Mouse (Mus musculus) E14TG2a.4 (cell line): ENCODE data around the gene Gab2.

Experiments used
- H3K27me3 ChIP-seq: 2 replicates; pipeline ENCODE4 v1.6.1; 2014; ENCODE audit warnings: low read length, control low read depth; ENCODE audit not compliant: insufficient read depth
- H3K36me3 ChIP-seq: 2 replicates; pipeline ENCODE4 v1.6.1; 2014; ENCODE audit warnings: low read length, control low read depth; ENCODE audit not compliant: insufficient read depth
- H3K4me1 ChIP-seq: replicated peaks from 2 replicates; pipeline ENCODE4 v1.6.1; 2014; ENCODE audit warnings: low read depth, low read length, control low read depth
- H3K4me3 ChIP-seq: replicated peaks from 2 replicates; pipeline ENCODE4 v1.5.1; 2014; ENCODE audit warnings: mild to moderate bottlenecking, low read length
- H3K9me3 ChIP-seq: 2 replicates; pipeline ENCODE4 v1.6.1; 2014; ENCODE audit warnings: low read length, control low read depth
- CTCF ChIP-seq: conservative IDR thresholded peaks from 2 replicates; pipeline ENCODE4 v1.5.1; 2014; ENCODE audit warnings: low read length
- NANOG ChIP-seq: IDR thresholded peaks from 2 replicates; pipeline ENCODE4 v1.6.1; 2014; ENCODE audit warnings: borderline replicate concordance, low read length, mixed read lengths
- POU5F1 ChIP-seq: IDR thresholded peaks from 2 replicates; pipeline ENCODE4 v1.6.1; 2014; ENCODE audit warnings: low read length, borderline replicate concordance

The Gab2 gene

DNA sequence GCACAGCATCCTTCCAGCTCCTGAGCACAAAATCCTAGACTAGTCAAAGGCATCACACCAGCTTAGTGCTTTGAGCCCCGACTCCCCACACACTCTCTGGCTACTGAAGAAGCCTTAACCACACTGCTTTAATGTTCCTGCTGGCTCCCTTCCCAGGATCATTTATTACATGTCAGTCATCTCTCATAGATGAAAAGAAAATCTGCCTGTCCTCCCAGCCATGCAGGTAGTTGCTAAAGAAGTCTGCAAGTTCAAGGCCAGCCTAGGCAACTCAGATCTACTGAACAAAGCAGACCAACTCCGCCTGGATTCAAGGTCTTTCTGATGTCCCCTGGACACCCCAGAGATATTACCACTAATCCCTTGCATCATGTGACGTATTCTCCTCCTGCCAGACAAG, 236.3 kb downstream of the Gab2 start:
- Histone ChIP-seq H3K9me3 (no peaks in the 10 kb centered on the region), H3K4me3 (no peak overlapping the region), H3K36me3 (peaks cover 53% of the 10 kb centered on the region), H3K27me3 (peaks cover 3% of the 10 kb centered on the region; the same call in 1 of the 2 replicates), H3K4me1 (peaks cover 12% of the 10 kb centered on the region)
- no peak for TF ChIP-seq CTCF
- TF ChIP-seq NANOG, result no peak
- TF ChIP-seq POU5F1, result no peak

DNA sequence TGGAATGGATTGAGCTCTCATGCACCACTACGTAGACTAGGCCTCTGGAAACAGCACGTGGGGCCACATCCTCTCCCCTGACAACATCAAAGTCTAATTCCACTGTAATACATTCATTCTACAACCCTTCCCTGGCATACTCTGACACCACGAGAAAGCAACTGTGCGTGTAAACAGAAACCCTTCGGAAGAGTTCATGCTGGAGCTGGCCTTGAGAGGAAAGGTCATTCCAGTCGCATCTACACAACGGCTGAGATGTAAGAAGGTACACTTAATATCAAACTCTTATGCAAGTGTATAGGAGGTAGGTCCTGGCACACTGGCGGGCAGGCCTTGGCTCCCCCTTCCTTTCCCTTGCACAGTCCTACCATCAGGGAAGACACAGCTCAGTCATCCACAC, 243.0 kb downstream of the Gab2 start:
- Histone ChIP-seq H3K4me3 (no peak overlapping the region), H3K4me1 (peaks cover 29% of the 10 kb centered on the region), H3K27me3 (peaks cover 41% of the 10 kb centered on the region), H3K9me3 (no peaks in the 10 kb centered on the region), H3K36me3 (peaks cover 21% of the 10 kb centered on the region)
- TF ChIP-seq NANOG, result no peak
- no peak for TF ChIP-seq POU5F1
- TF ChIP-seq CTCF, result no peak

DNA sequence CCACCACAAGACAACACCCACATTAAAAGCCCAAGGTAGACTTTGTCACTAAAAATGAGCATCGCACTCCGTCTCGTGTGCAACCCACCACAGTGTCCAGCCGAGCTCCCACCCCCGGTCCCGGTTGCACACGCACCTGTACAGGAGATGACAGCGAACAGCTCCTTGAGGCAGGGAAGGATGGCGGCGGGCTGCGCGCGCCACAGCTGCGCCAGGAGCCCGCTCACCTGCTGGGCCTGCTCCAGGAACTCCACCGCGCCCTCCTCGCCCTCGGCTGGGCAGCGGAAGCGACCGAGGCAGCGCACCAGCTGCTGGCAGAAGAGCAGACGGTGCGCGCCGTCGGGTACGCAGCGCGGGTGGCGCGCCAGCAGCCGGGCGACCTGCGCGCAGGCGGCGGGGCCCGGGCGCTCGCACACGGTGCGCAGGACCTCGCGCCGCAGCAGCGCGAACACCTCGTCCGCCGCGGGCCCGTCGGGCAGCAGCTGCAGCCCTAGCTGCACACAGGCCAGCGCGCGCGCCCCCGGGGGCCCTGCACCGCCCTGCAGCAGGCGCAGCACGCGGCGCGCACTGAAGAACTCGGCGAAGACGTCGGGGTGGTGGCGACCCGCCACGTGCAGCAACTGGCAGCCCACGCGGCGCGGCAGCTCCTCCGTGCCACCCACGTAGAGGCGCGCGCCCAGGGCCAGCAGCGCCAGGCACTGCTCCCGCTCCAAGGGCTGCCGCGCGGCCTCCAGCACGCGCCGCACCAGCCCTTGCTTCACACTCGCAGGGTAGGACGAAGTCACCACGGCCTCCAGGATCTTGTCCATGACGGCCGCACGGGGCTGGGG, 244.0 kb downstream of the Gab2 start:
- TF ChIP-seq POU5F1 (no peak), NANOG (no peak), CTCF (no peak)
- Histone ChIP-seq H3K4me3 (peak overlapping the region; percentile 77), H3K27me3 (peaks cover 44% of the 10 kb centered on the region), H3K36me3 (peaks cover 11% of the 10 kb centered on the region; the same call in 1 of the 2 replicates), H3K4me1 (peaks cover 38% of the 10 kb centered on the region), H3K9me3 (no peaks in the 10 kb centered on the region)

DNA sequence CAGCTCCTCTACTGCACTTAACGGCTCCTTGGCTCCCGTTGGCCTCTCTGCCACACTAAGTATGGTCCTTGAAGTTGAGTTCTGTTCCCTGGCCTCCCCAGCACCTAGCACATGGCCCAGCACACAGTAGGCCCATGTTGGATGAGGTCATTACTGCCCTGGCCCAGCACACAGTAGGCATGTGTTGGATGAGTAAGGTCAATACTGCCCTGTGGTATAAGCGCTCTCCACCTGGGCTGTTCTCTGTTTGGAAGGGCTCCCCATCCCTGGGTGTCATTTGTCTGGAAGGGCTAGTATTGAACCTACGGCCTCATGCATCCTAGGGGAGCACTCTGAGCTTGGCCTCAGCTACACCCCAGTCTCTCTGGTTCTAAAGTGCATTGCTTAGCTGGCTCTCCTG, 246.0 kb downstream of the Gab2 start:
- Histone ChIP-seq H3K9me3 (no peaks in the 10 kb centered on the region), H3K4me3 (no peak overlapping the region), H3K36me3 (0 out of 2 replicates have a peak, but pooled peaks cover 3% of the 10 kb centered on the region), H3K27me3 (peaks cover 44% of the 10 kb centered on the region), H3K4me1 (peaks cover 46% of the 10 kb centered on the region)
- TF ChIP-seq CTCF (no peak), POU5F1 (no peak), NANOG (no peak)

DNA sequence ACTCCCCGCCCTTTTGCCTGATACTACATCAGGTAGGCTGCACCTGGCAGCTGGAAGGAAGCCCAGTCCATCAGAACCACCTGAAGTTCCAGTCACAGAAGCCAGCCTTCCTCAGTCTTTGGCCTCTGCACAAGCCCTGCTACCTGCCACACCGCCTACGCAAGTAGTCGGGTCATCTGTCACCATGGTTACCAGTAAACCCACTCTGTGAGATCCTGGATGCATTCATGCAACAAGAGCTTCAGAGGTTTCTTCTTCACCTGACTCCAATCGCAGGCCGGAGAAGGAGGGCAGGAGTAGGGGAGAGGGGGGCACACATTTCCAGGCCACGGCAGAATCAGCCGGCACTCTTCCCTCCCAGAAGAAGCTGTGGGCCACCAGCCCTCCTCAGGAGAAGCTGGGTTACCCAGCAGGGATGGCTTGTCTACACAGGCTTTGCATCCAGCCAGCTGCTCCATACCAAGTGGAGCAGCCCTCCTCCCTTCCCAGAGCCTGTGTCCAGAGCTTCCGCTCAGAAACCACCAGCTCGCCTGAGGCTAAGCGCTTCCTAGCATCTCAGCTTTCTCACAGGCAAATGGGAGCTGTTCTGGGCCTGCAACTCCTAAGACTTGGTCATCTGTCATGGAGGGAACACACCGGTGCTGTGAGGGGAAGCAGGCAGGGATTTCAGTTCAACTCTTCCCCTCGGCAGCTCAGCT, 247.7 kb downstream of the Gab2 start:
- TF ChIP-seq POU5F1 (no peak), NANOG (no peak), CTCF (no peak)
- Histone ChIP-seq H3K4me1 (peaks cover 58% of the 10 kb centered on the region), H3K27me3 (peaks cover 42% of the 10 kb centered on the region), H3K4me3 (no peak overlapping the region), H3K9me3 (no peaks in the 10 kb centered on the region), H3K36me3 (0 out of 2 replicates have a peak, but pooled peaks cover 3% of the 10 kb centered on the region)

DNA sequence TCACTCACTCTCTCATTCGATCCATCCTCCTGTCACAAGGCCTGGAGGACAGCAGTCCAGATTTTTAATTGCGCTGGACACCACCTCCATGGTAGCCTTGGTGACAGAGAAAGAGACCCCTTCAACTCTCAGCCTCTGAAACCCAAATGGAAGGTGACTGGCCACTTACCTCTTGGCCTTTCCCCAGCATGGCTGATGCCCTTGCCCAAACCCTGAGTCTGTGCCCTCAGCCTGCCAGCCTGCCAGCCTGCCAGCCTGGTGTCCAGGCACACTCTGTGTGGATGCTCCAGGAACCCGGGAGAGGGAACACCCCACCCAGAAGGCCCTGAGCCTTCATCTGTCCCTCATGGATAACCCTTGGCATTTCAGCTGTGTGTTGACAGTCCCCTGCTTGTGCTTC, 248.3 kb downstream of the Gab2 start:
- no peaks in the 10 kb centered on the region for H3K9me3 ChIP-seq
- H3K4me3 ChIP-seq, result no peak overlapping the region
- H3K4me1 ChIP-seq, result peaks cover 61% of the 10 kb centered on the region
- 0 out of 2 replicates have a peak, but pooled peaks cover 3% of the 10 kb centered on the region for H3K36me3 ChIP-seq
- no peak for TF ChIP-seq CTCF
- no peak for TF ChIP-seq NANOG
- no peak for TF ChIP-seq POU5F1
- H3K27me3 ChIP-seq, result peaks cover 35% of the 10 kb centered on the region

DNA sequence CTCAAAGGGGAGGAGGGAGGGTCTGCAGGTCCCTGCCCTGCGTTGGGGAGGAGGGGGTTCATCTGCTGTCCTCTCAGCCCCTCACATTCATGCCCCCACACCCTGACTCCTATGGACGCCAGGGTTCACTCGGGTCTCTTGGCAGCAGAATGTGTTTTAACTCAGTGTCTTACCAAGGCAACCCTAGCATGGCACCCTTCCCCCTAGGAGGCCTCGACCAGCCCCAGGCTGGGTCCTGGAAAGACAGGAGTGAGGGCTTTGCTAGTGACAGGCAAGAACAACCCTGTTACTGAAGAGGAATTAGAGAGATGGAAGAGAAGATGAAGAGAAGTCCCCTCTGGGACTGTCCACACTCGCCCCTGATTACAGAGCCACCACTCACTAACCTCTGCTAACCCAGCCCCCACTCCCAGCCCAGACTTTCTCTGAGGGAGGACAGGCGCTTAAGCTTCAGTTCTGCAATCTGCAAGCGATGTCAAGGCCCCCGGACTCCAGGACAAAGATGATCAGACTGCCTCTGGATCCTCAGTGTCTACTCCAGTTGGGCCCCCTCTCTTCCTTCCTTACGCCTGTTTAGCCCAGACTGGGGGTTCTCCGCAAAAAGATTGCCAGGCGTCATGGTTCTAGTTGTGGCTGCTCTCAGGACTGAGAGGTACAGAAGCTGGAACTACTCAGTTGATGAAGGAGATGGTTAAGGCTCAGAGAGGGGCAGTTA, 249.7 kb downstream of the Gab2 start:
- H3K4me3 ChIP-seq, result peak overlapping the region; percentile 90
- H3K9me3 ChIP-seq, result no peaks in the 10 kb centered on the region
- H3K36me3 ChIP-seq, result 0 out of 2 replicates have a peak, but pooled peaks cover 3% of the 10 kb centered on the region
- peaks cover 56% of the 10 kb centered on the region for H3K4me1 ChIP-seq
- no peak for TF ChIP-seq NANOG
- no peak for TF ChIP-seq POU5F1
- no peak for TF ChIP-seq CTCF
- H3K27me3 ChIP-seq, result peaks cover 24% of the 10 kb centered on the region

- no peak for TF ChIP-seq POU5F1
- TF ChIP-seq CTCF, result no peak
- no peak for TF ChIP-seq NANOG
- H3K27me3 ChIP-seq, result peaks cover 15% of the 10 kb centered on the region
- peak within 1 kb of the TSS; percentile 90 for H3K4me3 ChIP-seq
- H3K36me3 ChIP-seq, result 0 out of 2 replicates have a peak, but pooled peaks cover 3% of the 10 kb centered on the region
- peaks cover 59% of the 10 kb centered on the region for H3K4me1 ChIP-seq
- H3K9me3 ChIP-seq, result no peaks in the 10 kb centered on the region
Measured at GRCm38 (mm10) chr7:97331726-97332666, 250.6 kb downstream of the Gab2 start, which contains the start of the genes Usp35 and Kctd21. TSS of gene Usp35 (minus strand) at chr7:97332020. TSS of gene Kctd21 (plus strand) at chr7:97332327.
